Mouse (Mus musculus): Measurements from ENCODE around the gene Uap1l1.

DNA sequence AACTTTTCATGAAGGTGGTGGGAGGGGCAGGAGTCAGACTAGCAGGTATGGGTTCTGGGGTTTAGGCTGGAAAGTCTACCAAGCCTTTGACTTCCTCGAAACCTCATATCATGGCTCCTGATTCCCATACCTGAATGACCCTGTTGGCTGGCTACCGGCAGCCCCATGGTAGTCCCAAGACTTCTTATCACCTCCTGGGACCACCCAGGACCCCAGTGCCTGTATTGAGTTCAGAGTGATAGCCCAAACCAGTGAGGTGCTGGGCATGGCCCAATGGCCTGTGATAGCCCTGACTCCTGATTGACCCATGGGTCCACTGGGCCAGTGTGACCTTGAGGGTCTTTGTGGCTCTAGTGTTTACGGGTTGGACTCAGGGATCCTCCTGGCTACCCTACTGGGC is 14.8 kb downstream of the Uap1l1 start:
- TF ChIP-seq POLR2A (IDR thresholded peaks at IDR 0.05; ENCODE audit: insufficient read depth, low read depth, low read length) (no peak), CTCF (IDR thresholded peaks at IDR 0.05; ENCODE audit: insufficient read depth, low read depth, low read length) (no peak)

Data from olfactory bulb, adult 2 months (tissue).